Mouse (Mus musculus): Measurements from ENCODE around the gene Dnmbp. TPM values are rescaled to one million over a fixed set of nuclear protein-coding genes. Genes with fewer than 3 reads are reported as not detected.

Gene Dnmbp
- polyA plus RNA-seq, 1 experiment, result 12.7 TPM

DNA sequence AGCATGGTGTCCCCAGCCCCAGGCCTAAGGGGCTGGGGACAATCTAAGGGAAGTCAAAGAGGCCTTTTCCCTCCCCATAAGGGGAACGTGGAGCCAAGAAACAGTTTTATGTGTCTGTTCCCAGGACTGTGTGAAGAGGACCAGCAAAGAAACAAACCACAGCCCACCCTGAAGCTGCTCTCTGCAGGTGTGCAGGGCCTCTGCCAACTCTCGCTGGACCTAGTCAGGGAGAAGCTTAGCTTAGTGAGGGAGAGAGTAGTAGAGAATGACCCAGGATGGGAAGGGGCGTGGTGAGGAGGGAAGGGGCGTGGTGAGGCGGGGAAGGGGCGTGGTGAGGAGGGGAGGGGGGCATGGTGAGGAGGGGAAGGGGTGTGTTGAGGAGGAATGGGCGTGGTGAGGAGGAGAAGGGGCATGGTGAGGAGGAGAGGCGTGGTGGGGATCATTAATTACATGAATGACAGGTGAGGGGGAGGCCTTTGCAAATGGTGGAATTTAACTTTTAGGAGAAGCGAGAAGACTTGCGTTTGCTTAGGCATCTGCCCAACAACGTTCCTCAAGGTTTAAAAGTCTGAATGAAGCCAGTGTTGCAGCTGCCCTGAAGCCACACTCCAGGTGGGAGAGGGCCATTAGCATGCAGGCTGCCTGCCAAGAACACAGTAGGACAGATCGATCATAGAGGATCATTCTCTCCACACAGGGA is 9.3 kb upstream of the Dnmbp start:
- TF ChIP-seq POLR2A (IDR thresholded peaks at IDR 0.05; ENCODE audit: control insufficient read depth, extremely low read depth, insufficient read depth, low read length, poor library complexity) (no peak), CTCF (IDR thresholded peaks at IDR 0.05; ENCODE audit: borderline replicate concordance, control insufficient read depth, extremely low read depth, insufficient read depth, low read length, poor library complexity) (no peak)
- no peak for DNase-seq
- no peak overlapping the region for H3K4me3 ChIP-seq (ENCODE audit: control insufficient read depth, insufficient read depth, low read length)
- H3K27me3 ChIP-seq (ENCODE audit: control insufficient read depth, insufficient read depth, low read length), result no peaks in the 10 kb centered on the region
- no peaks in the 10 kb centered on the region for H3K4me1 ChIP-seq (replicated peaks; ENCODE audit: control insufficient read depth, insufficient read depth, low read length)
- no peak overlapping the region for H3K27ac ChIP-seq (ENCODE audit: control insufficient read depth, insufficient read depth, low read length)
- no peaks in the 10 kb centered on the region for H3K36me3 ChIP-seq (ENCODE audit: control insufficient read depth, insufficient read depth, low read length)
- WGBS, result 41% methylated on average over 12 of the region's 12 CpGs

GRCm38 (mm10) chr19:43944566-43944965 is 4.6 kb upstream of the Dnmbp start:
- Histone ChIP-seq H3K4me1 (replicated peaks; ENCODE audit: control insufficient read depth, insufficient read depth, low read length) (peaks cover 3% of the 10 kb centered on the region), H3K27ac (ENCODE audit: control insufficient read depth, insufficient read depth, low read length) (no peak overlapping the region), H3K4me3 (ENCODE audit: control insufficient read depth, insufficient read depth, low read length) (no peak overlapping the region), H3K36me3 (ENCODE audit: control insufficient read depth, insufficient read depth, low read length) (no peaks in the 10 kb centered on the region), H3K27me3 (ENCODE audit: control insufficient read depth, insufficient read depth, low read length) (no peaks in the 10 kb centered on the region)
- 94% methylated on average over 8 of the region's 8 CpGs for WGBS
- no peak for TF ChIP-seq CTCF (IDR thresholded peaks at IDR 0.05; ENCODE audit: borderline replicate concordance, control insufficient read depth, extremely low read depth, insufficient read depth, low read length, poor library complexity)
- no peak for TF ChIP-seq POLR2A (IDR thresholded peaks at IDR 0.05; ENCODE audit: control insufficient read depth, extremely low read depth, insufficient read depth, low read length, poor library complexity)
- DNase-seq, result no peak

GRCm38 (mm10) chr19:43943076-43943475 is 3.1 kb upstream of the Dnmbp start:
- no peak for DNase-seq
- TF ChIP-seq CTCF (IDR thresholded peaks at IDR 0.05; ENCODE audit: borderline replicate concordance, control insufficient read depth, extremely low read depth, insufficient read depth, low read length, poor library complexity) (no peak), POLR2A (IDR thresholded peaks at IDR 0.05; ENCODE audit: control insufficient read depth, extremely low read depth, insufficient read depth, low read length, poor library complexity) (no peak)
- Histone ChIP-seq H3K27me3 (ENCODE audit: control insufficient read depth, insufficient read depth, low read length) (no peaks in the 10 kb centered on the region), H3K4me1 (replicated peaks; ENCODE audit: control insufficient read depth, insufficient read depth, low read length) (peaks cover 10% of the 10 kb centered on the region), H3K36me3 (ENCODE audit: control insufficient read depth, insufficient read depth, low read length) (no peaks in the 10 kb centered on the region), H3K4me3 (ENCODE audit: control insufficient read depth, insufficient read depth, low read length) (no peak overlapping the region), H3K27ac (ENCODE audit: control insufficient read depth, insufficient read depth, low read length) (no peak overlapping the region)
- 90% methylated on average over 16 of the region's 16 CpGs for WGBS

DNA sequence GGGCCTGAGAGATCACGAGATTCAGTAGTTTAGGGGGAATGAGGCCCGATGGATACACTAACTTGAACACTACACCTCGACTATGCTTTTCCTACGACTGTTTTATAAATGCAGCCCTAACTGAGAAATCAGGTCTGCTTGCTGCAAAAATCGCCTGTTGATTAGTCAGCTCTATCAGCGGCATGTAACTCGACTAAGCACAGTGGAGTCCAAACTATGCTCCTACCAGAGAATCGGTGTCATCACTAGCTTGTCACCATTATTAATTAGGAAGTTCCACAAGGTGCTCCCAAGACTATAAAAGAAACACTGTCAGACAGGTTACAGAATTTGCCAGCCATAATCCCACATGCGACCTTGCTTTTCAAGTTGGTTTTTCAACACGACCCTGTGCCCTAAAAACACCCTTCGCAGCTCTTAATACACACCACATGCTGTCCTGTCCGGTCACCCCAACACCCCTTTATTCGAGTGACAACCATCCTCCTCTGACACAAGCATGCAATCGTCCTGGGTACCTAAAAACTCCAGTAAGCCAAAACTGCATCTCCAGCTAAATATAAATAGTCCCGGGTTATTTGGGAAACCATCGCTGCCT is 721 bp downstream of the Dnmbp start:
- no peak for TF ChIP-seq POLR2A (IDR thresholded peaks at IDR 0.05; ENCODE audit: control insufficient read depth, extremely low read depth, insufficient read depth, low read length, poor library complexity)
- Histone ChIP-seq H3K4me1 (replicated peaks; ENCODE audit: control insufficient read depth, insufficient read depth, low read length) (peaks cover 12% of the 10 kb centered on the region), H3K27ac (ENCODE audit: control insufficient read depth, insufficient read depth, low read length) (no peak overlapping the region), H3K36me3 (ENCODE audit: control insufficient read depth, insufficient read depth, low read length) (no peaks in the 10 kb centered on the region), H3K4me3 (ENCODE audit: control insufficient read depth, insufficient read depth, low read length) (peak overlapping the region; percentile 56), H3K27me3 (ENCODE audit: control insufficient read depth, insufficient read depth, low read length) (no peaks in the 10 kb centered on the region)
- no peak for DNase-seq
- 20% methylated on average over 16 of the region's 16 CpGs for WGBS

- H3K36me3 ChIP-seq (ENCODE audit: control insufficient read depth, insufficient read depth, low read length), result no peaks in the 10 kb centered on the region
- H3K27ac ChIP-seq (ENCODE audit: control insufficient read depth, insufficient read depth, low read length), result no peak overlapping the region
- no peak for DNase-seq
- no peak overlapping the region for H3K4me3 ChIP-seq (ENCODE audit: control insufficient read depth, insufficient read depth, low read length)
- 70% methylated on average over 11 of the region's 11 CpGs for WGBS
- H3K4me1 ChIP-seq (replicated peaks; ENCODE audit: control insufficient read depth, insufficient read depth, low read length), result peaks cover 12% of the 10 kb centered on the region
- no peaks in the 10 kb centered on the region for H3K27me3 ChIP-seq (ENCODE audit: control insufficient read depth, insufficient read depth, low read length)
- no peak for TF ChIP-seq POLR2A (IDR thresholded peaks at IDR 0.05; ENCODE audit: control insufficient read depth, extremely low read depth, insufficient read depth, low read length, poor library complexity)
- TF ChIP-seq CTCF (IDR thresholded peaks at IDR 0.05; ENCODE audit: borderline replicate concordance, control insufficient read depth, extremely low read depth, insufficient read depth, low read length, poor library complexity), result no peak
Observed at GRCm38 (mm10) chr19:43938355-43938754, 1.6 kb downstream of the Dnmbp start.

GRCm38 (mm10) chr19:43930926-43931325 is 9.1 kb downstream of the Dnmbp start:
- H3K27ac ChIP-seq (ENCODE audit: control insufficient read depth, insufficient read depth, low read length), result no peak overlapping the region
- H3K27me3 ChIP-seq (ENCODE audit: control insufficient read depth, insufficient read depth, low read length), result no peaks in the 10 kb centered on the region
- no peak for DNase-seq
- 63% methylated on average over 6 of the region's 6 CpGs for WGBS
- no peak overlapping the region for H3K4me3 ChIP-seq (ENCODE audit: control insufficient read depth, insufficient read depth, low read length)
- no peak for TF ChIP-seq POLR2A (IDR thresholded peaks at IDR 0.05; ENCODE audit: control insufficient read depth, extremely low read depth, insufficient read depth, low read length, poor library complexity)
- TF ChIP-seq CTCF (IDR thresholded peaks at IDR 0.05; ENCODE audit: borderline replicate concordance, control insufficient read depth, extremely low read depth, insufficient read depth, low read length, poor library complexity), result no peak
- no peaks in the 10 kb centered on the region for H3K36me3 ChIP-seq (ENCODE audit: control insufficient read depth, insufficient read depth, low read length)
- H3K4me1 ChIP-seq (replicated peaks; ENCODE audit: control insufficient read depth, insufficient read depth, low read length), result no peaks in the 10 kb centered on the region

All from thymus, adult 2 months (tissue).